Mouse (Mus musculus) induced T-regulatory cell, adult 2 months (primary cell): ENCODE measurements around the gene Tbc1d8b.

Experiments
- DNase-seq: peaks from one replicate; pipeline ENCODE4 v3.0.0-alpha.2; 2012; ENCODE audit warnings: low read depth

Gene Tbc1d8b

DNA sequence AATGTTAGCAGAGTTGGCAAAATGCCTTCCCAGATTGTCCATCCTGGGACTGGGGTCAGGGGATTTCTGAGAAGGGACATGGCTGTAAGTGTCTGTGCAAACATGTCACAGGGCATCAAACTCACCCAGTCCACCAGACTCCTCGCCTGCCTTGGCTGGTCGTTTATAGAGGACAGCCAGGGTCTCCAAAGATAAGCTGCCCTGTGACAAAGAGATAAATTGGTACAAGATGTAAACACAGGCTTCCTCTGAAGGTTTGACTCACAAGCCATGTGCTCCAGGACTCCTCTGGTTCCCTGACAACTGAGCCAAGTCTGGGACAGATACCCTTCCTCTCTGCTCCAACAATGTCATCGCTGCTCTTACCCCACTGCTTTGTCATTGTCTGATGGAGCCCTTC lies 96.2 kb downstream of the Tbc1d8b start:
- no peak for DNase-seq

DNA sequence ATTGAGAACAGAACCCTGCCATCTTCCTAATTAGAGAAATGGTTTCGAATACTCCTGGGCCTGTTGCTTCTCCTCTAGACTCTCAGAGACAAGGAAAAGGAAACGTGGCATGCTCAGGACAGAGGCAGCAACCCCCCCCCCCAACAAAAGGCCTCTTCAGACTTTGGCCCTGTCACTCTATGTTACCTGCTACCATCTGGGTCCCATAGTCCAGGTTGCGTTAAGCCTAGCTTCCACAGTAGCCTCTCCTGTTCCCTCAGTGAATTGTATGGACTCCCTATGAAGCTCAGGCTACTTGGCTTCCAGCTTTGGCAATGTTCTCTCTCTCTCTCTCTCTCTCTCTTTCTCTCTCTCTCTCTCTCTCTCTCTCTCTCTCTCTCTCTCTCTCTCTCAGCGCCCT lies 96.8 kb downstream of the Tbc1d8b start:
- DNase-seq = no peak

DNA sequence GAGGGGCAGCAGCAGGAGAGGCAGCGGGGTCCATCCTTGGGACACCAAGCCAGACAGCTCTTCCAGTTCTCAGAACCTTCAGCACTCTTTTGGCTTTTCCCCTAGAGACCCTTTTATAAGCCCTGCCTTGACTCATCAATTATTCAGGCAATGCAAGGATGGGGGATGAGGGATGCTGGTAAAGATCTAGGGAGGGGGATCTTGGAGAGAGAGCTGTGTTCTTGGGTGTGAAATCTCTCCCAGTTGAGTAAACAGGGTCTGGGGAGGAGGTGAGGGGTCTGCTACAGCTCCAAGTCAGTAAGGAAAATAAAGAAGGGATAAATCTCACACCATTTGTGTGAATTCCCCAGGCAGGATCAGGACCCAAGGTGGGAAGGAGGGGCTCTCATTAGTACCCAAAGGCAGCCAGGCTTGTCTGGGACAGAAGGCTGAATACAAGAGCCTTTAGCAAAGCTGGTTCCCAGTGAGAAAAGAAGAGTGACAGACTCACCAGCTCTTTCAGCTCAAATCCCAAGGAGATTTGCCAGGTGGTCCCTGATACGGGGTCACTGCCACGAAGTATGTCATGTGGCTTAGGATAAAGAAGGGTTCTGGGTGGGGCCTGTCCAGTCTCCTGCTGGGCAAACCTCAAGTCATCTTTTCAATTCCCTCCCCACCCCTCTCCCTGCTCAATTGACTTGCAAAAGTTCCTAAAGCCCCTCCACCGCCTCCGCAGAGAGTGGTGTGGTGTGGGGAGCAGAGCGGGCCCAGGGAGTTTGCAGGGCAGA lies 97.7 kb downstream of the Tbc1d8b start, which contains the start of gene Ripply1:
Gene Ripply1, minus strand, starts transcription at position 76 of the 767 bp plus-strand sequence.
- DNase-seq = no peak

DNA sequence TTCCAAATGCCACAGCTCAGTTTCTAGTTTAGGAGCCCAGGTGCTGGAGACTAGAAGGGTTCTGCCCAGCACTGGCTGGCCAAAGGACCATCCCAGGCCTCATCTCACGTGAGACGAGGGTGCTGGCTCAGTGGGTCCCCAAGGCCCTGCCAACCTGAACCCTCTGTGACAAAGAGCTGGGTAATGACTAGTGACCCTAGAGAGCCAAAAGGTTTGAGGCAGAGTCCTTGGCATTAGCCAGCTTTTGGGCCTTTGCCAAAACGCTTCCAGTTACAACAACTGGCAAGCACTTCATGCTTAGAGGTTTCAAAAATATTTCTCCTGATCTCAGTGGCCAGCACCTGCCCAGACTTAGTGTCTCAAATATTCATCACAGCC lies 98.2 kb downstream of the Tbc1d8b start:
- no peak for DNase-seq

DNA sequence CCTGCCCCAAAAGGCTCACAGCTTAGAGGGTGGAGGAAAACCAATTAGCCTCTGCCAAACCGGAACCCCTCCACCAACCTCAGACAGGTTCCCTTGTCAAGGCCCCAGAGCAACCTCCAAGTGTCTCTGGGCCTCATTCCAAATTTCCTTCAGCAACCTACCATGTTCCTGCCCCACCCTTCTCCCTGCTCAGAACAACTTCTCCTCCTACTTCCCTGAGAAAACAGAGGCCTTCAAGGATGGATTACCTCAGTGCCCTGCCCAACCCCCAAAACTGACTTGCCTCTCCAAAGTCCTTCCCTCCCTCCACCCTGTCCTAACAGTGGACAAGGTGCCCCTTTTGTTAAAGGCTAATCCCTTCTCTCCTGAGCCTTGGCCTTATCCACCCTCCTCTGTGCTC lies 101.0 kb downstream of the Tbc1d8b start:
- no peak for DNase-seq

DNA sequence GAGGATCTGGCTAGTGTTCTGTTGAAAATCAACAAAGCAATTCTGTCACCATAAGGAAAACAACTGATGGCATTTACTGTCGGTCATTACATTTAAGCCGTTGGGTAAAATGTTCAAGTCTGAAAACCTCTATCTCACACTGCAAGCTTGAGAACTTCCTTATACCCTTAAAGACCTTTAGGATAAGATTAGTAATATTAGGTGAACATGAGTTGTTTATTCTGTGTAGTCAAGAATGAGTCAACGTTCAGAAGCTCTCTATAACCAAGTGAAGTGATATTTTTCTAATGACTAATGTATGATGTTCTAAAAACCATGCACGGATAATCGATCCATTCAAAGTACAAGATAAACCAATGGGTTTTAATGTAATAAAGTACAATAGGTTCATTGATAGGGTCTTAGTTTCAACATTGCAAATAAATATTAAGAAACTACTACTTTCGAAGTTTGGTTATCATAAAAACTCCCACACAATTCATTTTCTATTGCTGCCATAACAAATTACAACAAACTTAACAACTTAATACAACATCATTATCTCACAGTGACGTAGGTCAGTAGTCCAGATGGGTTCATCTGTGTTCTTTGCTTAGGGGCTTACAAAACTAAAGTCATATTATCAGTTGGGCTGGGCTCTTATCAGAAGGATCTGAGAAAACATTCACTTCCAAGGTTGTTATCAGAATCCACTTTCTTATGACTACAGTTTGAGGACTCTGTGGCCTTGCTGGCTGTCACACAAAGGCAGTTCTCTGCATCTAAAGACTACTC lies 109.5 kb downstream of the Tbc1d8b start:
- no peak for DNase-seq

DNA sequence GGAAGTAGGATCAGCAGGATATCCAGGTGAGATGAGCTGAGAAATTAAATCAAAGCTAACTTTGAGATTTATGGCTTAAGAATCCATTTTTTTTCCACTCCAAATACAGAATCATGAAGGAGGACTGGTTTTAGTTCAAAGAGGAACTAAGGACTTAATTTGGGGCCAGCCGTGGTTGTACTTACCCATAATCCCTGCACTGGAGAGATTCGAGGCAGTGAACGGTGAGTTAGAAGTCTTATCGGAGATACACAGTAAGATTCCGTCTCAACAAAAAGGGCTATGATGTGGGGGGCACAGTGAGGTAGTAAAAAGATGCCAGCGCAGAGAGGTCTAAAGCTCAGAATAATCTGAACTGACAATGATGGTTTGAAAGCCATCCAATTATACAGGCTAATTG lies 111.2 kb downstream of the Tbc1d8b start:
- DNase-seq = no peak

DNA sequence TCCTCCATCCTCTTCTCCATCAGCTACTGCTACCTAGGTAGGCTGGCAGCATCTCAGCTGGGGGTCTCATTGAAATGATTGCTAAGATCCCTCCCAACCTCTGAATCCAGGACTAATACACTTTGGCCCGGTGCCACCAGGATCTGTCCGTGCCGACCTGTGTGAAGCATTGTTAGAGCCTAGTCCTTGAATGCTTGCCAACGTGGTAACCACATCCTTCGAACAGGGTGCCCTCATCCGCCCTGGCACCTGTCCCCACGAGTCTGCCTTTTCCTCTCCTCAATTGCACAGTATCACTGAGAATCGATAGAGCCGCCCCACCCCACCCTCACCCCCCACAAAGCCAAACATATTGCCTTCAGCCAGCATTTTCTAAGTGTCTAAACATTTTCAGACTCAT lies 113.1 kb downstream of the Tbc1d8b start:
- DNase-seq = peak; percentile 23

DNA sequence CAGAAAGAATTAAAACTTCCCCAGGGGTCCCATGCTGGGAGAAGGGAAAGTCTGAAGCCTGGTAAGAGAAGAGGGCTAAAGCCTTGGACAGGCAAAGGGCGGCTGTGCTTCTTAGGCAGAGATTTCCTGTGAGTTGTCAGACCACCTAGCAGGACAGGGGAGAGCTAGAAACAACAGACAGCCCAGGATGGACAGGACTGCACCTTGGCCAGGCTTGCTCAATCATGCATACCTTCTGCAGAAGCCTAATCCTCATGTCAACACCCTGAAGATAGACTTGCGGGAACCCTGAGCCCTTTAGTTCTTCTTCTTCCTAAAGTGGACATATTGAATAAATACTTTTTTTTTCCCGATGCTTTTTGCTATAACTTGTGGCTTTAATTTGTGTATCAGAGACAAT lies 115.2 kb downstream of the Tbc1d8b start:
- no peak for DNase-seq

DNA sequence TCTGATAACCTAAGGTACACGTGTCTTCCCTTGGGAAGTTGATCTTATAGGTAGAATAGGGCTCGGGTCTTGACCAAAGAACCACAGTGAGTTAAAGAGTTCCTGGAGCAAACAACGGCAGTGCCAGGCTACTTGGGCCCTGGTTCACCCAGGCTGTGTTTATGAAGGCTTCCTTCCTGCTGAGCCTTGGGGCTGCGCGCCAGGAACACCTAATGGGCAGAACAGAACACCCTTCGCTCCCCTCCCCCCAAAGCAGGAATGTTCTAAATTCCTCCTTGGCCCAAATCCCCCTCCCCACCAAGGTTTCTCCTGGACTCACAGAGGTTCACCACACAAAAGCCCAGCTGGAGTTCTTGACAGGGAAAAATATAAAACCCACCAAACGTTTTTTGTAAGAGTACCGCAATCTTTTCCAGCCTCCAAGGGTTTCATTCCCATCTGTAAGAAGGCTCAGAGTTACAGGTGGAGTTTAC lies 115.6 kb downstream of the Tbc1d8b start, which contains the start of gene Cldn2:
Gene Cldn2, plus strand, starts transcription at position 423 of the 473 bp plus-strand sequence.
- no peak for DNase-seq
